Mouse (Mus musculus) intestine, postnatal 0 days (tissue): ENCODE results near the gene Vipas39. TPM values are rescaled to one million over a fixed set of nuclear protein-coding genes. Genes with fewer than 3 reads are reported as not detected.

Experiments used
- ATAC-seq: fragments of 200-750 bp; cut with Nextera tagmentation; 2 replicates; pipeline ENCODE4 v1.8.0; 2017; ENCODE audit warnings: mild to moderate bottlenecking, moderate TSS enrichment, moderate library complexity
- H3K27ac ChIP-seq: fragments of 300-500 bp; sonication (generic); 2 replicates; pipeline ENCODE4 v1.5.1; 2014; ENCODE audit warnings: mild to moderate bottlenecking, low read depth, low read length, moderate library complexity
- H3K27me3 ChIP-seq: fragments of 300-500 bp; sonication (generic); replicated peaks from 2 replicates; pipeline ENCODE4 v1.6.1; 2014; ENCODE audit warnings: low read length, mixed read lengths; ENCODE audit not compliant: control insufficient read depth, insufficient read depth
- H3K36me3 ChIP-seq: fragments of 300-500 bp; sonication (generic); 2 replicates; pipeline ENCODE4 v1.6.1; 2014; ENCODE audit warnings: mild to moderate bottlenecking, moderate library complexity; ENCODE audit not compliant: control insufficient read depth, insufficient read depth
- H3K4me1 ChIP-seq: fragments of 300-500 bp; sonication (generic); replicated peaks from 2 replicates; pipeline ENCODE4 v1.6.1; 2014; ENCODE audit warnings: antibody characterized with exemption, low read length, mixed read lengths; ENCODE audit not compliant: control insufficient read depth, insufficient read depth
- H3K4me2 ChIP-seq: fragments of 300-500 bp; sonication (generic); replicated peaks from 2 replicates; pipeline ENCODE4 v1.6.1; 2014; ENCODE audit warnings: low read depth, mild to moderate bottlenecking, moderate library complexity
- H3K4me3 ChIP-seq: fragments of 300-500 bp; sonication (generic); 2 replicates; pipeline ENCODE4 v1.5.1; 2014; ENCODE audit warnings: low read depth, low read length
- H3K9ac ChIP-seq: fragments of 300-500 bp; sonication (generic); 2 replicates; pipeline ENCODE4 v1.6.1; 2014; ENCODE audit warnings: mild to moderate bottlenecking, low read depth, low read length
- H3K9me3 ChIP-seq: fragments of 300-500 bp; sonication (generic); 2 replicates; pipeline ENCODE4 v1.6.1; 2016; ENCODE audit warnings: mixed run types; ENCODE audit not compliant: control insufficient read depth
- CTCF ChIP-seq: sonication (generic); IDR thresholded peaks from 2 replicates; pipeline ENCODE4 v1.5.1; 2016; ENCODE audit warnings: low read depth, mild to moderate bottlenecking, control low read depth, antibody characterized with exemption, moderate library complexity
- WGBS: fragments of 180-500 bp; shearing (Covaris S2); extraction: QIAGEN DNeasy Blood & Tissue Kit; methylation state at CpG from one replicate; pipeline ENCODE4 v1.1.7; 2014; 5-methylcytosine and 5-hydroxymethylcytosine counted together
- polyA plus RNA-seq: library from polyadenylated mRNA; unstranded; fragments of >200 nt; fragmentation: Nextera tagmentation; extraction: Ambion mirVana; gene quantifications from 2 replicates; pipeline ENCODE4 v1.2.1, GENCODE M21; 2015

The Vipas39 gene
- polyA plus RNA-seq, 1 experiment from 2014 or later: 23.4 TPM

- Histone ChIP-seq H3K36me3 (peaks cover 84% of the 10 kb centered on the region), H3K4me1 (no peaks in the 10 kb centered on the region), H3K4me3 (no peak overlapping the region), H3K9me3 (no peaks in the 10 kb centered on the region), H3K9ac (no peak overlapping the region), H3K27me3 (no peaks in the 10 kb centered on the region), H3K27ac (no peak overlapping the region), H3K4me2 (no peak overlapping the region)
- 94% methylated on average over 6 of the region's 6 CpGs for WGBS
- no peak for ATAC-seq
- no peak for TF ChIP-seq CTCF
These were observed 12.2 kb downstream of the Vipas39 start for GRCm38 (mm10) chr12:87253878-87254277.

GRCm38 (mm10) chr12:87250161-87250560, 15.9 kb downstream of the Vipas39 start:
- TF ChIP-seq CTCF: no peak
- no peak overlapping the region for H3K9ac ChIP-seq
- H3K4me3 ChIP-seq: no peak overlapping the region
- H3K9me3 ChIP-seq: no peaks in the 10 kb centered on the region
- 79% methylated on average over 6 of the region's 6 CpGs for WGBS
- ATAC-seq: no peak
- H3K4me2 ChIP-seq: no peak overlapping the region
- H3K36me3 ChIP-seq: peaks cover 76% of the 10 kb centered on the region
- no peak overlapping the region for H3K27ac ChIP-seq
- no peaks in the 10 kb centered on the region for H3K4me1 ChIP-seq
- no peaks in the 10 kb centered on the region for H3K27me3 ChIP-seq

GRCm38 (mm10) chr12:87238632-87239031, 27.4 kb downstream of the Vipas39 start, which contains the start of gene Noxred1:
Noxred1 (minus strand) TSS chr12:87238732.
- H3K9me3 ChIP-seq: no peaks in the 10 kb centered on the region
- no peak within 1 kb of the TSS for H3K4me2 ChIP-seq
- H3K9ac ChIP-seq: no peak within 1 kb of the TSS
- peaks cover 54% of the 10 kb centered on the region for H3K36me3 ChIP-seq
- no peaks in the 10 kb centered on the region for H3K4me1 ChIP-seq
- ATAC-seq: no peak
- no peak for TF ChIP-seq CTCF
- H3K27ac ChIP-seq: no peak within 1 kb of the TSS
- no peaks in the 10 kb centered on the region for H3K27me3 ChIP-seq
- WGBS: 100% methylated on average over 1 of the region's 1 CpGs
- no peak within 1 kb of the TSS for H3K4me3 ChIP-seq

GRCm38 (mm10) chr12:87236882-87237483, 29.1 kb downstream of the Vipas39 start:
- H3K27me3 ChIP-seq: no peaks in the 10 kb centered on the region
- WGBS: 84% methylated on average over 5 of the region's 5 CpGs
- peaks cover 42% of the 10 kb centered on the region for H3K36me3 ChIP-seq
- TF ChIP-seq CTCF: no peak
- H3K4me2 ChIP-seq: no peak overlapping the region
- ATAC-seq: no peak
- H3K4me3 ChIP-seq: no peak overlapping the region
- no peaks in the 10 kb centered on the region for H3K9me3 ChIP-seq
- no peak overlapping the region for H3K9ac ChIP-seq
- H3K4me1 ChIP-seq: no peaks in the 10 kb centered on the region
- H3K27ac ChIP-seq: no peak overlapping the region

GRCm38 (mm10) chr12:87230379-87230895, 35.6 kb downstream of the Vipas39 start:
- Histone ChIP-seq H3K27ac (no peak overlapping the region), H3K9ac (no peak overlapping the region), H3K4me2 (no peak overlapping the region), H3K4me1 (no peaks in the 10 kb centered on the region), H3K27me3 (no peaks in the 10 kb centered on the region), H3K36me3 (no peaks in the 10 kb centered on the region), H3K9me3 (no peaks in the 10 kb centered on the region), H3K4me3 (no peak overlapping the region)
- ATAC-seq: no peak
- no peak for TF ChIP-seq CTCF

- Histone ChIP-seq H3K9me3 (no peaks in the 10 kb centered on the region), H3K4me1 (no peaks in the 10 kb centered on the region), H3K27ac (no peak overlapping the region), H3K36me3 (no peaks in the 10 kb centered on the region), H3K4me2 (no peak overlapping the region), H3K27me3 (no peaks in the 10 kb centered on the region), H3K4me3 (no peak overlapping the region), H3K9ac (no peak overlapping the region)
- no peak for TF ChIP-seq CTCF
- no peak for ATAC-seq
- WGBS: 83% methylated on average over 2 of the region's 2 CpGs
These were observed 36.4 kb downstream of the Vipas39 start for GRCm38 (mm10) chr12:87229633-87230032.

- no peak for ATAC-seq
- Histone ChIP-seq H3K27me3 (no peaks in the 10 kb centered on the region), H3K4me2 (no peak overlapping the region), H3K4me3 (no peak overlapping the region), H3K4me1 (no peaks in the 10 kb centered on the region), H3K9ac (no peak overlapping the region), H3K36me3 (no peaks in the 10 kb centered on the region), H3K9me3 (no peaks in the 10 kb centered on the region), H3K27ac (no peak overlapping the region)
- WGBS: 74% methylated on average over 7 of the region's 7 CpGs
- 0 out of 2 replicates have a peak, but pooled peaks have one; percentile 6 for TF ChIP-seq CTCF
These were observed 39.3 kb downstream of the Vipas39 start for GRCm38 (mm10) chr12:87226801-87227200.
